Mouse (Mus musculus): Measurements from ENCODE around the gene Atf3. TPM values are rescaled to one million over a fixed set of nuclear protein-coding genes. Genes with fewer than 3 reads are reported as not detected.

Gene Atf3
- polyA plus RNA-seq (2014; fragmentation: Nextera tagmentation; extraction: Ambion mirVana): 1.4 and 1.5 TPM in 2 replicates

DNA sequence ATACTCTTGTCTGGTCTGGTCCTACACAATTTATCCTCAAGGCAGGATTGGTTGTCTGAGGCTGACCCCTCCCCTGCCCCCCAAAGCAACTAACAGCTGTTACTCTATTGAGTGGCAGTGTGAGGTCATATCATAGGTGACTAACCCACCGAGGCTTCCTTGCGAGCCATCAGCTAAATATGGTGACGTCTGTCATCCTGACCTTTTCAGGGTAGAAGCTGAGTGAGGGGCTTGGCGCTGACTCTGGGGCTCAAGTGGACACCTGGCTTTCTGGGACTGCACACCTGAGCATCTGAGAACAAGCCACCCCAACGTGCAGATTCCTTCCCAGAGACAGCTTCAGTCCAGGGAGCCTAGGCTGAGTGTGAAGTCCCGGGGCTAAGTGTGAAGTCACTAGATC, at the start of gene Atf3:
Gene Atf3, minus strand, starts transcription at position 101 of the 400 bp plus-strand sequence.
- Histone ChIP-seq H3K27me3 (ENCODE audit: control insufficient read depth, insufficient read depth, low read length) (no peaks in the 10 kb centered on the region), H3K27ac (ENCODE audit: low read depth, low read length) (no peak within 1 kb of the TSS), H3K4me2 (replicated peaks; ENCODE audit: low read depth, low read length) (no peak within 1 kb of the TSS), H3K4me1 (replicated peaks; ENCODE audit: control insufficient read depth, insufficient read depth, low read length) (no peaks in the 10 kb centered on the region), H3K4me3 (ENCODE audit: low read depth, low read length) (no peak within 1 kb of the TSS), H3K9ac (ENCODE audit: low read depth, low read length) (no peak within 1 kb of the TSS), H3K36me3 (ENCODE audit: control insufficient read depth, insufficient read depth, low read length) (no peaks in the 10 kb centered on the region), H3K9me3 (ENCODE audit: control insufficient read depth, low read length) (no peaks in the 10 kb centered on the region)
- DNase-seq (ENCODE audit: low spot score) (no peak), ATAC-seq (ENCODE audit: low FRiP score) (no peak)
- 64% methylated on average over 6 of the region's 6 CpGs for WGBS

DNA sequence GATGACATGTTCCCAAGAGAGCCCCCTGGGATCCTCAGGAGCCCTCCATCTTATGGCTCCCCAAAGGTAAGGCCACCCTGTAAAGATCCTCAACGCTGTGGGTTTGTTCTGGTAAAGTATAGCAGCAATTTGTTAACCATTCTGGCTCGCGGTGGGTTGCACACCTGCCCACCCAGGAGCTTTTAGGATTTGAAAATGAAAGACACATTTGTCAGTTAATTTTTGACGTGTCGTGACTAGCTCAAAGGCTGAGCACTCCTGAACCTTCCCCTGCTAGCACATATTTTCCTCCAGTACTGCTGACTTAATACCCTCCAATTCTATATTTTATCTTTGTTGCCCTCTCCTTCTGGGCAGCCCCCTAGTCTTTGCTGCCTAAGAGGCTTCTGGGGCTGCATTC, 49.3 kb upstream of the Atf3 start:
- H3K4me1 ChIP-seq (replicated peaks; ENCODE audit: control insufficient read depth, insufficient read depth, low read length): no peaks in the 10 kb centered on the region

DNA sequence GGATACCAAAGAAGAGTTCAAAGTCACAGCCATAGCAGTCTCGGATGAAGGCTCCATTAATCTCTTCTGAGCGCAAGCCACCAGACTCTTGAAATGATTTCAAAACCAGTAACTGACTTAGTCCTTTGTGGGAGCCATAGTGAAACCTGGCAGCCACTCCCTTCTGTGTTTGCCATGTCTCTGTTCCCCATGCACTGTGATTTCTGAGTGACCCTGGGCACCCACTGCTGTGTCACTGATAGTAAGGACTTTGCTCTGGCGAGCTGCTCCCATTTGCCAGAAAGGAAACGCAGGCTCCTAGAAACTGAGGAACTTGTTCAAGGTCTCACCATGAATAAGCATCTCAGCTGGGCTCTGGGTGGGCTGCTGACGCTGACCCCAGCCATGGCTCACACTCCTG, 45.6 kb upstream of the Atf3 start:
- Histone ChIP-seq H3K27me3 (ENCODE audit: control insufficient read depth, insufficient read depth, low read length) (no peaks in the 10 kb centered on the region), H3K4me3 (ENCODE audit: low read depth, low read length) (no peak overlapping the region), H3K9me3 (ENCODE audit: control insufficient read depth, low read length) (no peaks in the 10 kb centered on the region), H3K27ac (ENCODE audit: low read depth, low read length) (no peak overlapping the region), H3K4me1 (replicated peaks; ENCODE audit: control insufficient read depth, insufficient read depth, low read length) (0 out of 2 replicates have a peak, but pooled peaks cover 2% of the 10 kb centered on the region), H3K4me2 (replicated peaks; ENCODE audit: low read depth, low read length) (no peak overlapping the region), H3K9ac (ENCODE audit: low read depth, low read length) (no peak overlapping the region), H3K36me3 (ENCODE audit: control insufficient read depth, insufficient read depth, low read length) (no peaks in the 10 kb centered on the region)
- ATAC-seq (ENCODE audit: low FRiP score) (no peak), DNase-seq (ENCODE audit: low spot score) (no peak)
- WGBS: 89% methylated on average over 5 of the region's 5 CpGs

More for the DNA sequence above, 49.3 kb upstream of the Atf3 start:
- H3K27me3 ChIP-seq (ENCODE audit: control insufficient read depth, insufficient read depth, low read length): no peaks in the 10 kb centered on the region
- no peak overlapping the region for H3K4me3 ChIP-seq (ENCODE audit: low read depth, low read length)
- 88% methylated on average over 5 of the region's 5 CpGs for WGBS
- no peaks in the 10 kb centered on the region for H3K36me3 ChIP-seq (ENCODE audit: control insufficient read depth, insufficient read depth, low read length)
- no peaks in the 10 kb centered on the region for H3K9me3 ChIP-seq (ENCODE audit: control insufficient read depth, low read length)
- no peak overlapping the region for H3K27ac ChIP-seq (ENCODE audit: low read depth, low read length)
- ATAC-seq (ENCODE audit: low FRiP score): no peak
- no peak overlapping the region for H3K4me2 ChIP-seq (replicated peaks; ENCODE audit: low read depth, low read length)
- no peak for DNase-seq (ENCODE audit: low spot score)
- no peak overlapping the region for H3K9ac ChIP-seq (ENCODE audit: low read depth, low read length)

DNA sequence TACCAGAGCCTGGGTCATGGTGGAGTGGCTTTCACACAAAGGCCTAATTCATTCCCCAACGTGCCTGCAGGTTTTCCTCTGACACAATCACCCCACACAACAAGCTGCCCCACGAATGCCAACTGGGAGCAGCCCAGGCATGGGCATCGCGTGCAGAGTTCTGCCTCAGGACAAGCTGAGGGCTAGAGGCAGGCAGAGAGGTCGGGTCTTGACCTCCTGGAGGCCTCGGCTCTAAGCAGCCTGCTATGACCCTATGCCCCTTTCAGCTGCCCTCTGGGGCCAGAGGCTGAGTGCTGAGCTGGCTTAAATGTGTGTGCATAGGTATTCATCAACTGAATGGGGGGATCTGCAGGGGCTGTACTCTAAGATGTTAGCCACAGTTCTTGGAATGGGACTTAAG, 44.0 kb upstream of the Atf3 start:
- H3K36me3 ChIP-seq (ENCODE audit: control insufficient read depth, insufficient read depth, low read length): no peaks in the 10 kb centered on the region
- H3K9me3 ChIP-seq (ENCODE audit: control insufficient read depth, low read length): no peaks in the 10 kb centered on the region
- no peaks in the 10 kb centered on the region for H3K27me3 ChIP-seq (ENCODE audit: control insufficient read depth, insufficient read depth, low read length)
- ATAC-seq (ENCODE audit: low FRiP score) (no peak), DNase-seq (ENCODE audit: low spot score) (no peak)
- no peak overlapping the region for H3K9ac ChIP-seq (ENCODE audit: low read depth, low read length)
- 0 out of 2 replicates have a peak, but pooled peaks cover 2% of the 10 kb centered on the region for H3K4me1 ChIP-seq (replicated peaks; ENCODE audit: control insufficient read depth, insufficient read depth, low read length)
- no peak overlapping the region for H3K27ac ChIP-seq (ENCODE audit: low read depth, low read length)
- no peak overlapping the region for H3K4me2 ChIP-seq (replicated peaks; ENCODE audit: low read depth, low read length)
- 21% methylated on average over 6 of the region's 6 CpGs for WGBS
- no peak overlapping the region for H3K4me3 ChIP-seq (ENCODE audit: low read depth, low read length)

DNA sequence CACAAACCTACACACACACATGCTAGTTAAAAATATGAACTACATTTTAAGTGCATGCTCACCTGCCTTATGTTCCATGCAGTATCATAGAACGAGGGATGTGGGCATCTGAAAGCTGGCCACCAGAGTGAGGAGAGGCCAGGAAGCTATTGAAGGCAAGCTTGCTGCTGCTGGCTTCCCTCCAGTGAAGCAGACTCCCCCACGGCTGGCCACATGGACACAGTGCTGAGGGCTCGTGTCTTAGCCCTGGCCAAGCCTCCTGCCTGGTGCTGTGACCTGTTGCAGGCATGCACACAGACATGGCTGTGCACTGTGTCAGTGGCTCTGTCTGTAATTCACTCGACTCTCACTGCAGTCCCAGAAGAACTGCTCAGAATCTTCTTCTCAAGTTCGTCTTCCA, 41.8 kb upstream of the Atf3 start:
- DNase-seq (ENCODE audit: low spot score) (no peak), ATAC-seq (ENCODE audit: low FRiP score) (no peak)
- Histone ChIP-seq H3K4me1 (replicated peaks; ENCODE audit: control insufficient read depth, insufficient read depth, low read length) (0 out of 2 replicates have a peak, but pooled peaks cover 2% of the 10 kb centered on the region), H3K4me3 (ENCODE audit: low read depth, low read length) (no peak overlapping the region), H3K4me2 (replicated peaks; ENCODE audit: low read depth, low read length) (no peak overlapping the region), H3K27me3 (ENCODE audit: control insufficient read depth, insufficient read depth, low read length) (no peaks in the 10 kb centered on the region), H3K27ac (ENCODE audit: low read depth, low read length) (no peak overlapping the region), H3K9me3 (ENCODE audit: control insufficient read depth, low read length) (no peaks in the 10 kb centered on the region), H3K9ac (ENCODE audit: low read depth, low read length) (no peak overlapping the region), H3K36me3 (ENCODE audit: control insufficient read depth, insufficient read depth, low read length) (no peaks in the 10 kb centered on the region)
- 78% methylated on average over 5 of the region's 5 CpGs for WGBS

DNA sequence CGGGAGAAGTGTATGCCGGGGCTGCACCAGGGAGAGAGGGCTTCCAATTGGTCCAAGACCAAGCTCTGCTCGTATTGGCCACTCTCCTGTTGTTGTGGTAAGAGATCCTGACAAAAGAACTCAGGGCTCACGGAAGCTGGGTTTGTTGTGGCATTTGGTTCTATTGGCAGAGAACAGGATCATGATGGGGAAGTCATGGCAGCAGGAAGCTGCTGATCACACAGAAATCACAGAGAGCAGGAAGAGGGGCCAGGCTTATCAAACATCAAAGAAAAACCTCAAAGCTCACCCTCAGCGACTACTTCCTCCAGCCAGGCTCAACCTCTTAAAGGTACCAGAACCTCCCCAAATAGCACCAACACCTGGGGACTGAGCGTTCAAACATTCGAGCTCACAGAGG, 41.3 kb upstream of the Atf3 start:
- Histone ChIP-seq H3K27me3 (ENCODE audit: control insufficient read depth, insufficient read depth, low read length) (no peaks in the 10 kb centered on the region), H3K36me3 (ENCODE audit: control insufficient read depth, insufficient read depth, low read length) (no peaks in the 10 kb centered on the region), H3K9ac (ENCODE audit: low read depth, low read length) (no peak overlapping the region), H3K4me1 (replicated peaks; ENCODE audit: control insufficient read depth, insufficient read depth, low read length) (0 out of 2 replicates have a peak, but pooled peaks cover 2% of the 10 kb centered on the region), H3K27ac (ENCODE audit: low read depth, low read length) (no peak overlapping the region), H3K4me3 (ENCODE audit: low read depth, low read length) (no peak overlapping the region), H3K4me2 (replicated peaks; ENCODE audit: low read depth, low read length) (no peak overlapping the region), H3K9me3 (ENCODE audit: control insufficient read depth, low read length) (no peaks in the 10 kb centered on the region)
- DNase-seq (ENCODE audit: low spot score) (no peak), ATAC-seq (ENCODE audit: low FRiP score) (no peak)
- WGBS: 33% methylated on average over 7 of the region's 7 CpGs

DNA sequence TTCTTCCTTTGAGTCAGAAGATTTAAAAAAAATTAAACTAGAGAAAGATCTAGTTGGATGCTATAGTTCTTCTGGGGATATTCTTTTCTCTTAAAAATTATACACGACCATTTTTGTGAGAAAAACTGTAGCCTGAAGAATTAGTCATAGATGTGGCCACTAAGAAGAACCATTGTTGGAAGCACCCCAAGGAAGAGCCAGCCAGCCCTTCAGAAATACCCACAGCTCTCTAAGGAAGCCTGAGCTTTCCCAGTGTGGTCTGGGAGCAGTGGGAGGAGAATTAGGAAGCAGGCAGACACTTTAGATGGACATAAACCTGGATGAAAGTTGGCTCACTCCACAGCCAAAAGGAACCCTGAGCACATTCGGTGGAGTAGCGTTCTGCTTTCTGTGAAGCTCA, 40.7 kb upstream of the Atf3 start:
- no peak overlapping the region for H3K4me3 ChIP-seq (ENCODE audit: low read depth, low read length)

DNA sequence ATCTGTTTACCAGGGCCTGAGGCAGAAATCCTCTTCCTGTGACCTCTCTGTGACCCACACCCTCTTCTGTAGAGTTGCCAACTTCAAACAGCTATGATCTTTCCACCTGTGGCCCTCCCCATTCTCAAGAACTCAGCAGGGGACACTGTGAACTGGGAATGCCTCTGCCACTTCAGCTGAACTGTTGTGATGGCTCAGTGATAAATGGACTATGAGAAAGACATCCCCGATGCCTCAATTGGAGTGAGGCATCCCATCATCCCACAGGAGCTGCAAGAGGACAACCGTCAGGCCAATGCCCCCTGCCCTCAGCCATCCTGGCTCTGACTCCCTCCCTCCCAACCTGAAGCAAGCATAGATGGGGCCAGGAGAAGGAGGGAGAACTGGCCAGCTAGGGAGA, 40.1 kb upstream of the Atf3 start:
- Histone ChIP-seq H3K27me3 (ENCODE audit: control insufficient read depth, insufficient read depth, low read length) (no peaks in the 10 kb centered on the region), H3K4me3 (ENCODE audit: low read depth, low read length) (no peak overlapping the region), H3K9me3 (ENCODE audit: control insufficient read depth, low read length) (no peaks in the 10 kb centered on the region), H3K4me1 (replicated peaks; ENCODE audit: control insufficient read depth, insufficient read depth, low read length) (0 out of 2 replicates have a peak, but pooled peaks cover 2% of the 10 kb centered on the region), H3K4me2 (replicated peaks; ENCODE audit: low read depth, low read length) (no peak overlapping the region), H3K36me3 (ENCODE audit: control insufficient read depth, insufficient read depth, low read length) (no peaks in the 10 kb centered on the region), H3K27ac (ENCODE audit: low read depth, low read length) (no peak overlapping the region), H3K9ac (ENCODE audit: low read depth, low read length) (no peak overlapping the region)
- 42% methylated on average over 2 of the region's 2 CpGs for WGBS
- no peak for DNase-seq (ENCODE audit: low spot score)
- no peak for ATAC-seq (ENCODE audit: low FRiP score)

More for the DNA sequence above, 40.7 kb upstream of the Atf3 start:
- 0 out of 2 replicates have a peak, but pooled peaks cover 2% of the 10 kb centered on the region for H3K4me1 ChIP-seq (replicated peaks; ENCODE audit: control insufficient read depth, insufficient read depth, low read length)
- ATAC-seq (ENCODE audit: low FRiP score) (no peak), DNase-seq (ENCODE audit: low spot score) (no peak)
- no peaks in the 10 kb centered on the region for H3K27me3 ChIP-seq (ENCODE audit: control insufficient read depth, insufficient read depth, low read length)
- H3K36me3 ChIP-seq (ENCODE audit: control insufficient read depth, insufficient read depth, low read length): no peaks in the 10 kb centered on the region
- H3K9ac ChIP-seq (ENCODE audit: low read depth, low read length): no peak overlapping the region
- no peak overlapping the region for H3K4me2 ChIP-seq (replicated peaks; ENCODE audit: low read depth, low read length)
- H3K27ac ChIP-seq (ENCODE audit: low read depth, low read length): no peak overlapping the region
- no peaks in the 10 kb centered on the region for H3K9me3 ChIP-seq (ENCODE audit: control insufficient read depth, low read length)
- 68% methylated on average over 3 of the region's 3 CpGs for WGBS

DNA sequence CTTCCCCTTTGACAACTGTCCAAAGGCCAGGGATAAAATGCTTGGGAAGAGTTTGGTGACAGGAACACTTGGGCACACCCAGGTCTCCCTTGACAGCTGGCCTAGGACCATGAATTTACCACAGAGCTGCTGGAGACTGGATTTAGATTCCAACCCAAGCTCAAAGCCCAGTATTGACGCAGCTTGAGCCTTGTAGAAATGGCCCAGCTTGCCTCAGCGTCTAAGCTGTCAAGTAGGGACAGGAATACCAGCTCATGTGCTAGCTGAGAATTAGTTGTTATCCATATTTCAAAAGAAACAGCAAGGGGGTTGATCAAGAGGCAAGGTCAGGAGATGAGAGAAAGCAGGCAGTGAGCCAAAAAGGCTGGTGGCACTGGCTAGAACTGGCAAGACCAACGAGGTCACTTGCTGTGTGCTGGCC, 39.5 kb upstream of the Atf3 start:
- ATAC-seq (ENCODE audit: low FRiP score) (no peak), DNase-seq (ENCODE audit: low spot score) (no peak)
- Histone ChIP-seq H3K9ac (ENCODE audit: low read depth, low read length) (no peak overlapping the region), H3K4me3 (ENCODE audit: low read depth, low read length) (no peak overlapping the region), H3K36me3 (ENCODE audit: control insufficient read depth, insufficient read depth, low read length) (no peaks in the 10 kb centered on the region), H3K27ac (ENCODE audit: low read depth, low read length) (no peak overlapping the region), H3K27me3 (ENCODE audit: control insufficient read depth, insufficient read depth, low read length) (no peaks in the 10 kb centered on the region), H3K4me2 (replicated peaks; ENCODE audit: low read depth, low read length) (no peak overlapping the region), H3K4me1 (replicated peaks; ENCODE audit: control insufficient read depth, insufficient read depth, low read length) (0 out of 2 replicates have a peak, but pooled peaks cover 2% of the 10 kb centered on the region), H3K9me3 (ENCODE audit: control insufficient read depth, low read length) (no peaks in the 10 kb centered on the region)
- whole genome bisulfite sequencing: 81% methylated on average over 3 of the region's 3 CpGs

Data from hindbrain, embryonic 11.5 days (tissue).